Mouse (Mus musculus): ENCODE measurements around the gene Fign. TPM values are rescaled to one million over a fixed set of nuclear protein-coding genes. Genes with fewer than 3 reads are reported as not detected.

Fign gene
- polyA plus RNA-seq (2014; fragmentation: Nextera tagmentation; extraction: Ambion mirVana): 3.8 and 5.4 TPM in 2 replicates

DNA sequence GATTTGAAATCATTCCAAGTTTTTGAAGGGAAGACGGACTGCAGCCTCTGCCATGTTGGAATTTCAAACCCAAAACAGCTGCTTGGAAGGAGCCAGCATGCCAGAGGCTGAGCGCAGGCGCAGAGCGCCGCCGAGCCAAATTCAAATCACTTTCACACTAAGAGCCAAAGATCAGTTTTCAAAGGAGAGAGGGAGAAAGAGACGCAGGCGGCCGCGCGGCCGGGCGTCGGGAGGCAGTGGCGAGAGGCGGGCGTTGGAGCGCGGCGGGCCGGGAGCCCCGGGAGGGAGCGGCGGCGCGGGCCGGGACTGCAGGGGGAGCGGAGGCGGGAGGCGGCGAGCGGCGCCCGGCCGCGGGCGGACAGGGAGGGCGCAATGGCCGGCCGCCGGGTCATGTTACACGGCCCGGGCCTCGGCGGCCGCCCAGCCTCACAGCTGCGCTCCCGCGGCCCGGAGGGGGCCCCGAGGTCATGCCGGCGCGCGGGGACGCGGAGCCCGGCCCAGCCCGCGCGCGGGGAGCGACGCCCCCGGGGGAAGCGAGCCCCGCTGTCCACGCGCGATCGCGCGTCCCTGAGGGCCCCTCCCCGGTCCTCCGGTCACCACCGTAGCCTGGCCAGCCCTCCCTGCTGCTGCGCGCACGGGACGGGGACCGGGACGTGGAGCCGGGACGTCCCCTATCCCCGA lies at the start of gene Fign:
Gene Fign (minus strand): TSS at position 102 of the 681 bp plus-strand sequence.
- peak within 1 kb of the TSS; percentile 89 for H3K9ac ChIP-seq (ENCODE audit: low read length)

DNA sequence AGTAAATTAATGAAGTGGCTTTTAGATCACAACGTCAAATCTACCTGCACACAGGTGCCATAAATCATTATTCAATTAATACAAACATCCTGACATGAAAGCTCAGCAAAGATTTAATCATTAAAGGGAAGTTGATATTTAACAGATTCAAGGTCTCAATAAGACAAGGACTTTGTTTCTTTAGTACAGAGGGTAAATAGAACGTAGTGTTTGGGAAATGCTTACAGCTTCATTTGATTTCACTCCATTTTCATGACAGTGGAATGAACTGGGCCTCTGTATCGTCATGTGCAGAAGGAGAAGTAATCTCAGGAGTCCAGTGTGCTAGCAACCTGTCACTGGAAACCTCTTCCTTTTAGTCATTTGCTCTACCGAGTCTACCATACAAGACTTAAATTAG lies 35.8 kb upstream of the Fign start:
- Histone ChIP-seq H3K9me3 (ENCODE audit: control insufficient read depth, low read length) (no peaks in the 10 kb centered on the region), H3K27ac (ENCODE audit: low read depth) (no peak overlapping the region), H3K4me3 (ENCODE audit: low read depth, low read length) (no peak overlapping the region), H3K36me3 (ENCODE audit: control insufficient read depth, insufficient read depth, low read length) (no peaks in the 10 kb centered on the region), H3K9ac (ENCODE audit: low read length) (no peak overlapping the region), H3K27me3 (replicated peaks; ENCODE audit: control insufficient read depth, insufficient read depth, low read length) (no peaks in the 10 kb centered on the region), H3K4me2 (ENCODE audit: low read length) (no peak overlapping the region), H3K4me1 (replicated peaks; ENCODE audit: control insufficient read depth, insufficient read depth, low read length) (no peaks in the 10 kb centered on the region)
- DNase-seq (ENCODE audit: low spot score) (no peak), ATAC-seq (replicated peaks; ENCODE audit: low FRiP score, low TSS enrichment, low read depth) (no peak)
- 50% methylated on average over 4 of the region's 4 CpGs for WGBS

More for the DNA sequence above, at the start of gene Fign:
- DNase-seq (ENCODE audit: low spot score) (peak; percentile 89), ATAC-seq (replicated peaks; ENCODE audit: low FRiP score, low TSS enrichment, low read depth) (peak; percentile 82)
- Histone ChIP-seq H3K4me3 (ENCODE audit: low read depth, low read length) (peak within 1 kb of the TSS; percentile 77), H3K4me1 (replicated peaks; ENCODE audit: control insufficient read depth, insufficient read depth, low read length) (0 out of 2 replicates have a peak, but pooled peaks cover 3% of the 10 kb centered on the region), H3K27me3 (replicated peaks; ENCODE audit: control insufficient read depth, insufficient read depth, low read length) (no peaks in the 10 kb centered on the region), H3K27ac (ENCODE audit: low read depth) (peak within 1 kb of the TSS; percentile 95), H3K9me3 (ENCODE audit: control insufficient read depth, low read length) (no peaks in the 10 kb centered on the region), H3K36me3 (ENCODE audit: control insufficient read depth, insufficient read depth, low read length) (no peaks in the 10 kb centered on the region), H3K4me2 (ENCODE audit: low read length) (peak within 1 kb of the TSS; percentile 63)
- WGBS: under 1% methylated on average over 80 of the region's 85 CpGs

DNA sequence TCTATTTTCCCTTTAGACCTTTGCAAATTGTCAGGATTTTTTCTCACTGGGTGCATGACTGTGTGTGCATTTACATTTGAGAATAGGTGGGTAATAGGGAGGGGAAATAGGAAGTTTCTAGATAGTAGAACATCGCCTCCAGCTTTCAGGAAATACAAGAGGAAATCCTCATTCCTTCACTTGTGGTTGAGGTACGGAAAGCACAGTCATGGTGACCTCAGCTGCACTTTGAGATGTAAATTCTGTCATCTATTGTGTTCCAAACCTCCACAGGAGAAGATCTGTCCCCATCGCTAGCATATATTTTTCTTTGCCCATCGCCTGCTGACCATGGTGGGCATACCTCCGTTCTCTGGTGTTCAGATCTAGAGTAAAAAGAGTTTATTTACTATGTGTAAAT lies 22.7 kb upstream of the Fign start:
- Histone ChIP-seq H3K9ac (ENCODE audit: low read length) (no peak overlapping the region), H3K4me3 (ENCODE audit: low read depth, low read length) (no peak overlapping the region), H3K9me3 (ENCODE audit: control insufficient read depth, low read length) (no peaks in the 10 kb centered on the region), H3K4me1 (replicated peaks; ENCODE audit: control insufficient read depth, insufficient read depth, low read length) (no peaks in the 10 kb centered on the region), H3K36me3 (ENCODE audit: control insufficient read depth, insufficient read depth, low read length) (no peaks in the 10 kb centered on the region), H3K27ac (ENCODE audit: low read depth) (no peak overlapping the region), H3K27me3 (replicated peaks; ENCODE audit: control insufficient read depth, insufficient read depth, low read length) (no peaks in the 10 kb centered on the region), H3K4me2 (ENCODE audit: low read length) (no peak overlapping the region)
- WGBS: 83% methylated on average over 5 of the region's 5 CpGs
- DNase-seq (ENCODE audit: low spot score) (no peak), ATAC-seq (replicated peaks; ENCODE audit: low FRiP score, low TSS enrichment, low read depth) (no peak)

DNA sequence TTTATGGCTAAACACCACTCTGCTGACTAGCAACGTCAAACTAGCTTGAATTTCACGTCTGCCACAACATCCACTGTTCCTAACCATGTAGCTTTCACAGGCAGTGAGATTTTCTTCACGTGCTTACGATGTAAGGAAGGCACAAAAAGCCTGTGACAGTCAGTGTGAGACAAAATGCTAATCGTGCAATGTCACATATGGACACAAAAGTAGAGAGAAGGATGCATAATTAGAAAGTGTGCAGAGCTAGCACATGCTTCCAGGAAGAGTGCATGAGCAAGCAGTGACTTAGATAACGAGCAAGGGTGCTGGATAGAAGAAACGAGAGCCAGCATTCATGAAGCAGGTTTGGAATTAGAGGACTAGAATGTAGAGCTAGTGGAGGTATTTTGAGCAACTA lies 18.8 kb upstream of the Fign start:
- no peaks in the 10 kb centered on the region for H3K36me3 ChIP-seq (ENCODE audit: control insufficient read depth, insufficient read depth, low read length)
- H3K9me3 ChIP-seq (ENCODE audit: control insufficient read depth, low read length): no peaks in the 10 kb centered on the region
- no peaks in the 10 kb centered on the region for H3K27me3 ChIP-seq (replicated peaks; ENCODE audit: control insufficient read depth, insufficient read depth, low read length)
- DNase-seq (ENCODE audit: low spot score) (no peak), ATAC-seq (replicated peaks; ENCODE audit: low FRiP score, low TSS enrichment, low read depth) (no peak)
- no peaks in the 10 kb centered on the region for H3K4me1 ChIP-seq (replicated peaks; ENCODE audit: control insufficient read depth, insufficient read depth, low read length)
- H3K27ac ChIP-seq (ENCODE audit: low read depth): no peak overlapping the region
- no peak overlapping the region for H3K9ac ChIP-seq (ENCODE audit: low read length)
- H3K4me3 ChIP-seq (ENCODE audit: low read depth, low read length): no peak overlapping the region
- H3K4me2 ChIP-seq (ENCODE audit: low read length): no peak overlapping the region
- 73% methylated on average over 7 of the region's 7 CpGs for WGBS

DNA sequence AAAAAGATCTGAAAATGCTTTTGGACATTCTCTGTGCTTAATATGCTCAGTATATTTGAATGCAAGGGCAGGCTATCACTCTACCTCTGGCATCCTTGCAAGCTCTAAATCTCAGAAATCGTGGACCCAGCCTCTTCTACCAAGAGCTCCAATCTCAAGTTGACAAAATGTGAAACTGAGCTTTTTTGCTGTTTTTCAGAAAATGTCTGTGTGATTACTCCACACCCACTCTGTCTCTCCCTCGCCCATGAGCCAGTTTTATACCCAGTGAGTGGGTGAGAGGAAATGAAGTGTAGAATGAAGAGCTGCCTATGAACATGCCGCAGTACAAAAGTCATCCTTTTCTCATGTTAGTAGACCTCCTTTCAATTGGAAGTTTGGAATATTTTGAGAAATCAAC lies 13.3 kb upstream of the Fign start:
- Histone ChIP-seq H3K9ac (ENCODE audit: low read length) (no peak overlapping the region), H3K9me3 (ENCODE audit: control insufficient read depth, low read length) (no peaks in the 10 kb centered on the region), H3K36me3 (ENCODE audit: control insufficient read depth, insufficient read depth, low read length) (no peaks in the 10 kb centered on the region), H3K27me3 (replicated peaks; ENCODE audit: control insufficient read depth, insufficient read depth, low read length) (no peaks in the 10 kb centered on the region), H3K4me3 (ENCODE audit: low read depth, low read length) (no peak overlapping the region), H3K4me2 (ENCODE audit: low read length) (no peak overlapping the region), H3K4me1 (replicated peaks; ENCODE audit: control insufficient read depth, insufficient read depth, low read length) (no peaks in the 10 kb centered on the region), H3K27ac (ENCODE audit: low read depth) (no peak overlapping the region)
- DNase-seq (ENCODE audit: low spot score): no peak
- ATAC-seq (replicated peaks; ENCODE audit: low FRiP score, low TSS enrichment, low read depth): no peak
- WGBS: 91% methylated on average over 3 of the region's 3 CpGs

DNA sequence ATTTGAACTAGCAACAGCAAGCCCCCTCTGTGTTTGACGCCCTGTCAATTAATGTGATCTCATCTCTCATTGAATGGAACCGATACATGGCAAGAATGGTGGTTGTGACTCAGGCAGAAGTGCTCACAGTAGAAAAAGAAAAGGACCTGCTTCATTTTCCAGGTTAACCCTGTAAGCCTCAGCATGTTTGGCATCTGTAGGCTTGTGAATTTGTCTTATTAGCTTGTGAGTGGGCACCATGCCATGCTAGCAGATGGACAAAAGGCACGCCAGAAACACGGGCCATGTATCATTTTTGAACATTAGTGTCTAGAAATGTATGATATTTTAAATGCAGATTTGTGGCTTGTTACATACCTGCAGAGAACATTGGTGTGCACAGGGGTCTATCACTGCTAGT lies 12.0 kb upstream of the Fign start:
- no peak overlapping the region for H3K4me3 ChIP-seq (ENCODE audit: low read depth, low read length)
- DNase-seq (ENCODE audit: low spot score) (no peak), ATAC-seq (replicated peaks; ENCODE audit: low FRiP score, low TSS enrichment, low read depth) (no peak)
- H3K9ac ChIP-seq (ENCODE audit: low read length): no peak overlapping the region
- no peak overlapping the region for H3K4me2 ChIP-seq (ENCODE audit: low read length)
- no peaks in the 10 kb centered on the region for H3K9me3 ChIP-seq (ENCODE audit: control insufficient read depth, low read length)
- no peaks in the 10 kb centered on the region for H3K36me3 ChIP-seq (ENCODE audit: control insufficient read depth, insufficient read depth, low read length)
- no peaks in the 10 kb centered on the region for H3K4me1 ChIP-seq (replicated peaks; ENCODE audit: control insufficient read depth, insufficient read depth, low read length)
- no peak overlapping the region for H3K27ac ChIP-seq (ENCODE audit: low read depth)
- 86% methylated on average over 4 of the region's 4 CpGs for WGBS
- no peaks in the 10 kb centered on the region for H3K27me3 ChIP-seq (replicated peaks; ENCODE audit: control insufficient read depth, insufficient read depth, low read length)

DNA sequence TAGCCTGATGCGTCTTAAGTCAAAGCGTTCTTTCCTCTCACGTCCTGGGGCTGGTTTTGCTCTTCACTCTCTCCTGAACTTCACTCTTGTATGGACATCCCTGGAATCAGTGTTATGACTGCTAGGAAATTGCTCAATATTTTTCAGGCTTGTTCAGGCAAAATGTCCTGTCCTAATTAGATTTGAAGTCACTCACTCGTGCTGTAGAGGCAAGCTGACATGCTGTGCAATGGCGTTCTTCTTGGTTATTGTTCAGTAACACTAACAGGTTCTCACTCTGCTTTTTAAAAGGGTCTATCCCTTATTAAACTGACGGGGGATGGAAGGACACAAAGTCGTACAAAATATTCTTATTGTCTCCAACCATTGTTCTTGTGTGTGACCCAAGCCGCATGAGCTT lies 10.2 kb upstream of the Fign start:
- Histone ChIP-seq H3K4me1 (replicated peaks; ENCODE audit: control insufficient read depth, insufficient read depth, low read length) (no peaks in the 10 kb centered on the region), H3K27me3 (replicated peaks; ENCODE audit: control insufficient read depth, insufficient read depth, low read length) (no peaks in the 10 kb centered on the region), H3K9me3 (ENCODE audit: control insufficient read depth, low read length) (no peaks in the 10 kb centered on the region), H3K4me2 (ENCODE audit: low read length) (no peak overlapping the region), H3K36me3 (ENCODE audit: control insufficient read depth, insufficient read depth, low read length) (no peaks in the 10 kb centered on the region), H3K27ac (ENCODE audit: low read depth) (no peak overlapping the region), H3K9ac (ENCODE audit: low read length) (no peak overlapping the region), H3K4me3 (ENCODE audit: low read depth, low read length) (no peak overlapping the region)
- DNase-seq (ENCODE audit: low spot score) (no peak), ATAC-seq (replicated peaks; ENCODE audit: low FRiP score, low TSS enrichment, low read depth) (no peak)
- 81% methylated on average over 8 of the region's 8 CpGs for WGBS

DNA sequence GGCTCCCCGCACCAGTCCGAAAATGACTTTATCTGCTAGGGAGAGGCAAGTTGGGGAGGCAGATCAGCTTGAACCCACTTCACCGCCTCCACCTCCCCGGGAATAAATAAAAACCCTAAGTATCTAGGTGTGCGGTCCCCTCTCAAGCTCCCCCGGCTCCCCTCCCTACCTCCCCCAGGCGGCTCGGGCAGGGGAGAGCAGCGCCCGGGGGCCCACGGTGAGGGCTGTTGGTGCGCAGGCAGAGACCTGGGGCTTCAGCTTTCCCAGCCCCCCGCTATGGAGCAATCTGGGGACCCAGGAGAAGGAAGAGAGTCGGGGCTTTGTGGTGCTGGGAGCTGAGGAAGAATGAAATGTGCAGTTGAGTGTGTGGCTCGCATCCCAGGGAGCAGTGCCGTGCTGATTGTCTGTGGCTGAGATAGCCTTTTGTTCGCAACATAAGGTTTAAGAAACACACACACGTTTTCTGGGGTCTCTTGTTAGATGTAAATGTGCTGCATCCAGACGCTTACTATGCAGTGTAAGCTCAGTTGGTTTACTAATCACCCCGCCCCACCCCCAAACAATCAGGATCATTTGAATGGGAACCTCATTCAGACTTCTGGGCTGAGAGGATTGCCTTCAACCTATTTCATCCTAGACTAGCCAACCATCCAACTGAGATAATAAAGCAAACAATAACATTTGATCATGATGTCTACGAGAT lies 931 bp upstream of the Fign start:
- DNase-seq (ENCODE audit: low spot score): peak; percentile 89
- WGBS: 3% methylated on average over 21 of the region's 21 CpGs
- Histone ChIP-seq H3K27me3 (replicated peaks; ENCODE audit: control insufficient read depth, insufficient read depth, low read length) (no peaks in the 10 kb centered on the region), H3K4me2 (ENCODE audit: low read length) (peak overlapping the region; percentile 63), H3K4me3 (ENCODE audit: low read depth, low read length) (peak overlapping the region; percentile 77), H3K27ac (ENCODE audit: low read depth) (peak overlapping the region; percentile 95), H3K36me3 (ENCODE audit: control insufficient read depth, insufficient read depth, low read length) (no peaks in the 10 kb centered on the region), H3K9me3 (ENCODE audit: control insufficient read depth, low read length) (no peaks in the 10 kb centered on the region), H3K4me1 (replicated peaks; ENCODE audit: control insufficient read depth, insufficient read depth, low read length) (no peaks in the 10 kb centered on the region), H3K9ac (ENCODE audit: low read length) (peak overlapping the region; percentile 89)
- peak; percentile 86 for ATAC-seq (replicated peaks; ENCODE audit: low FRiP score, low TSS enrichment, low read depth)
